ENCODE assay signal across 9 mouse cellular contexts in the genomic region with DNA sequence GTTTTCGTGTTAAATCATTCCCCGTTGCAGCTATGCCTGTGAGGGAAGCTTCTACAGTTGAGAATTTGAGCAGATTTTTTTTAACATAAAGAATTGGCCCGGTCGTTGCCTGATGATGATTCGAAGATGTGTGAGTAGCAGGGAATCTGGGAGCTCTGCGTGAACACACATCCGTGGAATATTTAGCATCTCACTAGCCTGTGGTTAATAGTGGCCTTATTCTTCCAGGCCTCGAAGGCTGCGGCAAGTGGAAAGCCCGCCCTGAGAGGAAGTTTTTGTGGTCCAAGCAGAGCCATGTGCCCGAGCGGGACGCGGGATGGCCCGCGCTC. TPM values are rescaled to one million over a fixed set of nuclear protein-coding genes. Genes with fewer than 3 reads are reported as not detected.
DNase-seq lines count a peak whose midpoint lies in the region; ATAC-seq and TF ChIP-seq lines count a peak whose summit lies in the region.
"Had no signal": no experiment of that assay in that cellular context is flagged by ENCODE, and none has a peak within 500 bp of the region (broad histone marks: within the 10 kb centered on the region; RNA-seq: fewer than 3 reads in every experiment).

No protein-coding gene starts in this region.

- no peak for TF ChIP-seq CTCF in E14TG2a.4 (conservative IDR thresholded peaks at IDR 0.05; ENCODE audit: low read length)

- intact Hi-C loops in heart, postnatal 10 days (cut with DNase I), result no loop called here
- intact Hi-C loops in left cerebral cortex, postnatal 25 days (cut with DNase I), result no loop called here

- H3K4me2 ChIP-seq in heart, embryonic 12.5 days, result peak overlapping the region; percentile 97
- peak overlapping the region; percentile 98 for H3K4me2 ChIP-seq in forebrain, embryonic 16.5 days (ENCODE audit: low read length)
- peak overlapping the region; percentile 98 for H3K4me2 ChIP-seq in liver, embryonic 15.5 days

- 3% methylated on average over 16 of the region's 16 CpGs for WGBS in heart, embryonic 12.5 days
- 1% methylated on average over 16 of the region's 16 CpGs for WGBS in forebrain, embryonic 16.5 days
- WGBS in liver, embryonic 15.5 days (ENCODE audit: insufficient replicate concordance), result 4% methylated on average over 16 of the region's 16 CpGs

- H3K36me3 ChIP-seq in heart, embryonic 12.5 days, result no peaks in the 10 kb centered on the region
- no peaks in the 10 kb centered on the region for H3K36me3 ChIP-seq in E14TG2a.4 (ENCODE audit: insufficient read depth, low read length)
- no peaks in the 10 kb centered on the region for H3K36me3 ChIP-seq in forebrain, embryonic 16.5 days (ENCODE audit: control insufficient read depth, insufficient read depth)
- no peaks in the 10 kb centered on the region for H3K36me3 ChIP-seq in liver, embryonic 15.5 days (replicated peaks)

- no peaks in the 10 kb centered on the region for H3K9me3 ChIP-seq in heart, embryonic 12.5 days (replicated peaks)
- H3K9me3 ChIP-seq in E14TG2a.4 (ENCODE audit: low read length), result no peaks in the 10 kb centered on the region
- H3K9me3 ChIP-seq in forebrain, embryonic 16.5 days (ENCODE audit: control insufficient read depth, low read length), result no peaks in the 10 kb centered on the region
- no peaks in the 10 kb centered on the region for H3K9me3 ChIP-seq in liver, embryonic 15.5 days (replicated peaks)

- no peak for DNase-seq in heart, postnatal 10 days
- no peak for DNase-seq in frontal cortex, postnatal 14 days (ENCODE audit: low spot score in 2 of 2)
- no peak for DNase-seq in left cerebral cortex, postnatal 25 days (ENCODE audit: low spot score in 2 of 2)
- DNase-seq in layer of hippocampus, adult 11-12 months (ENCODE audit: low spot score), result no peak

- H3K4me3 ChIP-seq in heart, embryonic 12.5 days, result peak overlapping the region; percentile 75
- peak overlapping the region; percentile 95 for H3K4me3 ChIP-seq in E14TG2a.4 (replicated peaks; ENCODE audit: low read length)
- peak overlapping the region; percentile 71 for H3K4me3 ChIP-seq in forebrain, embryonic 16.5 days (replicated peaks; ENCODE audit: low read length)
- H3K4me3 ChIP-seq in liver, embryonic 15.5 days (replicated peaks), result peak overlapping the region; percentile 76

- H3K27me3 ChIP-seq in heart, embryonic 12.5 days (replicated peaks), result peaks cover 59% of the 10 kb centered on the region
- peaks cover 22% of the 10 kb centered on the region for H3K27me3 ChIP-seq in E14TG2a.4 (ENCODE audit: insufficient read depth, low read length)
- H3K27me3 ChIP-seq in forebrain, embryonic 16.5 days (replicated peaks; ENCODE audit: control insufficient read depth, insufficient read depth, low read length), result peaks cover 27% of the 10 kb centered on the region
- peaks cover 75% of the 10 kb centered on the region for H3K27me3 ChIP-seq in liver, embryonic 15.5 days

- H3K4me1 ChIP-seq in heart, embryonic 12.5 days (replicated peaks), result peaks cover 12% of the 10 kb centered on the region
- peaks cover 50% of the 10 kb centered on the region for H3K4me1 ChIP-seq in E14TG2a.4 (replicated peaks; ENCODE audit: low read depth, low read length)
- peaks cover 21% of the 10 kb centered on the region for H3K4me1 ChIP-seq in forebrain, embryonic 16.5 days (replicated peaks; ENCODE audit: control insufficient read depth, insufficient read depth, low read length)
- peaks cover 37% of the 10 kb centered on the region for H3K4me1 ChIP-seq in liver, embryonic 15.5 days (replicated peaks)

- H3K9ac ChIP-seq in heart, embryonic 12.5 days, result peak overlapping the region; percentile 59; the same call in 1 of the 2 replicates
- H3K9ac ChIP-seq in forebrain, embryonic 16.5 days (replicated peaks; ENCODE audit: low read depth, low read length), result peak overlapping the region; percentile 54
- H3K9ac ChIP-seq in liver, embryonic 15.5 days, result peak overlapping the region; percentile 63; the same call in 1 of the 2 replicates

- no peak for ATAC-seq in heart, embryonic 12.5 days (ENCODE audit: insufficient number of reproducible peaks, low FRiP score)
- no peak for ATAC-seq in forebrain, embryonic 16.5 days
- no peak for ATAC-seq in liver, embryonic 15.5 days (ENCODE audit: insufficient read depth)

- H3K27ac ChIP-seq in heart, embryonic 12.5 days (ENCODE audit: poor library complexity, severe bottlenecking), result no peak overlapping the region
- H3K27ac ChIP-seq in forebrain, embryonic 16.5 days (ENCODE audit: low read length), result no peak overlapping the region
- H3K27ac ChIP-seq in liver, embryonic 15.5 days (replicated peaks), result no peak overlapping the region

RNA-seq across cellular contexts. Expression of gene Usp44, which starts 2.0 kb away (rescaled TPM):
- 0.49 and 0.50 TPM in 2 replicates for polyA plus RNA-seq in heart, embryonic 12.5 days (2016; fragmentation: Nextera tagmentation; extraction: Ambion mirVana)
- total RNA-seq in heart, postnatal 10 days (2021), result not detected
- polyA plus RNA-seq in forebrain, embryonic 16.5 days (2015; fragmentation: Nextera tagmentation; extraction: Ambion mirVana), result 0.57 and 0.82 TPM in 2 replicates
- polyA plus RNA-seq in liver, embryonic 15.5 days (2015; fragmentation: Nextera tagmentation; extraction: Ambion mirVana), result 1.1 and 1.3 TPM in 2 replicates
- not detected for total RNA-seq in left cerebral cortex, postnatal 25 days (2021)
- total RNA-seq: left cerebral cortex, postnatal 14 days had no signal
